Mouse (Mus musculus) cortical plate, adult 2 months (tissue): ENCODE results near the gene Lrp6.

Experiments used
- CTCF ChIP-seq: fragments of 200-500 bp; IDR thresholded peaks from 2 replicates; pipeline ENCODE4 v1.5.1; 2011; ENCODE audit warnings: mild to moderate bottlenecking, control low read depth, low read length; ENCODE audit not compliant: insufficient read depth; ENCODE audit errors: extremely low read depth
- POLR2A ChIP-seq: fragments of 200-500 bp; IDR thresholded peaks from 2 replicates; pipeline ENCODE4 v1.6.1; 2011; ENCODE audit warnings: mild to moderate bottlenecking, low read length, control low read depth; ENCODE audit not compliant: insufficient read depth; ENCODE audit errors: extremely low read depth

- TF ChIP-seq CTCF (no peak), POLR2A (no peak)
Observed at GRCm38 (mm10) chr6:134431583-134431982, 135.2 kb downstream of the Lrp6 start.
